Mouse (Mus musculus) liver, embryonic 14.5 days (tissue): Measurements from ENCODE around the gene F12. TPM values are rescaled to one million over a fixed set of nuclear protein-coding genes. Genes with fewer than 3 reads are reported as not detected.

Experiments
- ATAC-seq: fragments of 200-750 bp; cut with Nextera tagmentation; 2 replicates; pipeline ENCODE4 v1.8.0; 2017; ENCODE audit warnings: moderate number of reproducible peaks, mild to moderate bottlenecking, moderate library complexity; ENCODE audit not compliant: insufficient read depth
- DNase-seq, 3 experiments: peaks; one replicate each; pipeline ENCODE4 v3.0.0-alpha.2; 2012 to 2013; ENCODE audit warnings: low read depth in 3 of 3, low spot score in 3 of 3
- H3K27ac ChIP-seq: fragments of 300-500 bp; sonication (generic); 2 replicates; pipeline ENCODE4 v1.5.1; 2014; ENCODE audit warnings: moderate library complexity, mild to moderate bottlenecking, control low read depth, inconsistent platforms
- H3K27me3 ChIP-seq: fragments of 300-500 bp; sonication (generic); 2 replicates; pipeline ENCODE4 v1.6.1; 2014; ENCODE audit warnings: mild to moderate bottlenecking, low read length, moderate library complexity; ENCODE audit not compliant: control insufficient read depth, insufficient read depth
- H3K36me3 ChIP-seq: fragments of 300-500 bp; sonication (generic); replicated peaks from 2 replicates; pipeline ENCODE4 v1.6.1; 2014; ENCODE audit warnings: low read depth; ENCODE audit not compliant: control insufficient read depth, insufficient read depth
- H3K4me1 ChIP-seq, 2 experiments: fragments of 200-500 bp in 1 of 2; fragments of 300-500 bp in 1 of 2; sonication (generic) in 1 of 2; replicated peaks; 2 replicates each; pipeline ENCODE4 v1.6.1; 2012 to 2014; ENCODE audit warnings: antibody characterized with exemption in 1 of 2, inconsistent platforms in 1 of 2, low read length in 1 of 2; ENCODE audit not compliant: control insufficient read depth in 2 of 2, insufficient read depth in 2 of 2
- H3K4me2 ChIP-seq: fragments of 300-500 bp; sonication (generic); 2 replicates; pipeline ENCODE4 v1.6.1; 2014; ENCODE audit warnings: low read depth, mild to moderate bottlenecking, control low read depth, moderate library complexity
- H3K4me3 ChIP-seq, 2 experiments: fragments of 200-500 bp in 1 of 2; fragments of 300-500 bp in 1 of 2; sonication (generic) in 1 of 2; 2 replicates each; pipeline ENCODE4 v1.5.1; 2012 to 2014; ENCODE audit warnings: low read depth in 2 of 2, low read length in 2 of 2, mild to moderate bottlenecking in 2 of 2, control low read depth in 1 of 2, inconsistent platforms in 1 of 2, moderate library complexity in 1 of 2; ENCODE audit not compliant: insufficient read depth in 1 of 2
- H3K9ac ChIP-seq: fragments of 300-500 bp; sonication (generic); replicated peaks from 2 replicates; pipeline ENCODE4 v1.6.1; 2014; ENCODE audit warnings: mild to moderate bottlenecking, control low read depth, moderate library complexity
- H3K9me3 ChIP-seq: fragments of 300-500 bp; sonication (generic); 2 replicates; pipeline ENCODE4 v1.6.1; 2016; ENCODE audit warnings: low read length, mixed read lengths; ENCODE audit not compliant: control insufficient read depth
- CTCF ChIP-seq: IDR thresholded peaks from 2 replicates; pipeline ENCODE4 v1.5.1; 2016; ENCODE audit warnings: antibody characterized with exemption, low read depth, control low read depth
- EP300 ChIP-seq: IDR thresholded peaks from 2 replicates; pipeline ENCODE4 v1.6.1; 2016; ENCODE audit warnings: antibody characterized with exemption, low read depth
- WGBS: fragments of 180-500 bp; shearing (Covaris S2); extraction: QIAGEN DNeasy Blood & Tissue Kit; methylation state at CpG from one replicate; pipeline ENCODE4 v1.1.7; 2014; ENCODE audit not compliant: insufficient replicate concordance; 5-methylcytosine and 5-hydroxymethylcytosine counted together
- polyA plus RNA-seq, 2 experiments: library from polyadenylated mRNA; depleted of rRNA in 1 of 2; stranded (reverse) in 1 of 2; unstranded in 1 of 2; fragments of >200 nt; fragmentation: Nextera tagmentation in 1 of 2; extraction: Ambion mirVana in 1 of 2; gene quantifications; 2 replicates each; pipeline versions ENCODE4 v1.2.1 to v1.2.3; 2012 to 2014

F12 gene
- polyA plus RNA-seq, 2 experiments = 53.4 to 72.0 TPM

DNA sequence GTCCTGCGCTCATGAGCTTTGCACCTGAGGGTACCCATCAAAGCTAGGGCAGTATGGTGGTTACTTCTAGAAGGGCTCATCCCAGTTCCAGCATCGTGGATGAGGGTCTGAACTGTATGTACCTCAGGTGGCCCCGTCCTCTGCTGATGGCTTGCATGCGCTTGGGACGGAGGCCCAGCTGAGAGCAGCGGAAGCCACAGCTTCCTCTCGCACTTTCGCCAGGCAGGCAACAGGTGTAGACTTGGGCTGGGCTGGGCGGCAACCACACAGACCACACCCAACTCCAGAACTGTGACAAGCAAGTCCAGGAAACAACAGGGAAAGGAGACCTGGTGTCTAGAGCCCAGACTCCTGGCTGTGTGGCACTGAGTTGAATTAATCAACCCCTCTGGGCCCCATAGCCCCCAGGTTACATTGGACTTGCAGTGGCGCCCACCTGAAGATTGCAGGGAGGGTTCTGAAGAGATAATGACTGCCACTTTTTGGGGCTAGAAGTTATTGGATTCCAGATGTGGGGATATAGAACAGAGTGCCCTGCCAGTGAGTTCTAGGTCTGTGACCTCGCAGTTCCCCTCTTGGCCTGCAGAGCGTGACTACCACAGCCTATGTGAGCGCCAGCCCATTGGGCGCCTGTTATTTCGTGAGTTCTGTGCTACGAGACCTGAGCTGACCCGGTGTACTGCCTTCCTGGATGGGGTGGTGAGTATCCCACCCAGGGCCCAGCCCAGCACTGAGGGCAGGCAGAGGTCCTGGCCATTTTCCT is 23.3 kb upstream of the F12 start:
- 72% methylated on average over 17 of the region's 17 CpGs for WGBS
- Histone ChIP-seq H3K27ac (no peak overlapping the region), H3K36me3 (peaks cover 48% of the 10 kb centered on the region), H3K4me3 (no peak overlapping the region), H3K4me2 (no peak overlapping the region; the same call in 1 of the 2 replicates), H3K4me1 (peaks cover 22 to 34% of the 10 kb centered on the region in 2 experiments), H3K9me3 (no peaks in the 10 kb centered on the region), H3K27me3 (no peaks in the 10 kb centered on the region), H3K9ac (no peak overlapping the region)
- DNase-seq (no peak), ATAC-seq (no peak)
- TF ChIP-seq CTCF (peak; percentile 35), EP300 (no peak)

DNA sequence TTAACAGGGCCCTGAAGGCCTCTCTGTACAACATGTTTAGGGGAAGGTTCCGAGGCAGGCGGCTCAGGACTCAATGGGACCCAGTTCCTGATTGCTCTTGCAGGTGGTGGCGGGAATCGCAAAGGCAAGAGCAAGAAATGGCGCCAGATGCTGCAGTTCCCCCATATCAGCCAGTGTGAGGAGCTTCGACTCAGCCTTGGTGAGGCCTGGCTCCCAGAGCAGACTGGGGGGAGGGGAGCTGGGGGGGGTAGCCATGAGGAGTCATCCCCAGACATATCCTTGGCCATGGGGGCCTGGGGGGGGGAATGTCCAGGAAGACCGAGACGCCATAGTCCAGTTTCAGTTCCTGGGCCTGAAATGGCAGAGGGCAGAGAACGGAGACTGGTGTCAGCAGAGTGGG is 22.6 kb upstream of the F12 start:
- H3K4me1 ChIP-seq = peaks cover 22 to 37% of the 10 kb centered on the region in 2 experiments
- no peak overlapping the region for H3K4me3 ChIP-seq

DNA sequence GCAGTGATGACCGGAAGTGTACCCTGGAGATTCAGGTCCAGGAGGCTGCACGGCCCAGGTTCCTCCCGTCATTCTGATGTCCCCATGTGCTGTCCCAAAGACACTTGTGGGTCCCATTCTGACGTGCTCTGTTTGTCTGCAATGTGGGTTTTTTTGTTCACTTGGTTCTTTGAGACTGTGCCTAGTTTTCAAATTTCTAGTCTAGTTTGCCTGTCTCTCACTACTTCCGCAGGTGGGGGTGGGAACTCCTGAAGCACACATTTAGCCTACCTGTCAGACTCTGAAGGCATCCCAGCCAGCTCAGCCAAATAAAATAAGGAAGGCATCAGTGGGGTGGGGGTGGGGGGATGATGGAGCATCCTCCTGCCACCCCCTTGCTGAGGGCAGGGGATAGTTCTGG is 21.5 kb upstream of the F12 start:
- DNase-seq (no peak), ATAC-seq (no peak)
- TF ChIP-seq CTCF (no peak), EP300 (no peak)
- no peaks in the 10 kb centered on the region for H3K27me3 ChIP-seq
- H3K36me3 ChIP-seq = peaks cover 34% of the 10 kb centered on the region
- WGBS = 86% methylated on average over 5 of the region's 5 CpGs
- H3K9me3 ChIP-seq = no peaks in the 10 kb centered on the region
- no peak overlapping the region for H3K9ac ChIP-seq
- no peak overlapping the region for H3K27ac ChIP-seq
- H3K4me3 ChIP-seq = no peak overlapping the region
- H3K4me1 ChIP-seq = peaks cover 25 to 43% of the 10 kb centered on the region in 2 experiments
- no peak overlapping the region; the same call in 1 of the 2 replicates for H3K4me2 ChIP-seq

More for the DNA sequence above, 22.6 kb upstream of the F12 start:
- no peak for ATAC-seq
- Histone ChIP-seq H3K36me3 (peaks cover 44% of the 10 kb centered on the region), H3K27ac (no peak overlapping the region), H3K4me2 (no peak overlapping the region), H3K9me3 (no peaks in the 10 kb centered on the region), H3K27me3 (no peaks in the 10 kb centered on the region), H3K9ac (no peak overlapping the region)
- WGBS = 78% methylated on average over 9 of the region's 9 CpGs
- TF ChIP-seq CTCF (no peak), EP300 (no peak)
- no peak for DNase-seq

DNA sequence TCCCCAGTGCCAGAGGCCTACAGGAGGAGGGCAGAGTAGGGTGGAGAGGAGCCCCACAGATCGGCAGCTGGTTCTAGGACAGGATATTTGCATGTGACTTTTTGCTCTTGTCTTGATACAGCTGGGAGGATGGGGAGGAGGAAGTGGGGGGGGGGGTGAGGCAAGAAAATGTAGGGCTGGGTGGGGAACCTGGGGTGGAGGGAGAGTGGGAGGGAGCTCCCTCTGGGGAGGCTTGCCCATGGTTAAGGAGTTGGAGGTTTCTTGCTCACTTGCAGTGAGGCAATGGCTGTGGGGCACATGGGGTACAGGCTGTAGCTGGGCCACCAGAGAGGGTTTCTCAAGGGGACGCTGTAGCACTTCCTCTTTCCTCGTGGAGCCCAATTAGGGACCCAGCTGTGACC is 20.9 kb upstream of the F12 start:
- H3K4me2 ChIP-seq = peak overlapping the region; percentile 85
- DNase-seq = no peak
- H3K27ac ChIP-seq = peak overlapping the region; percentile 90
- peak overlapping the region; percentile 96 for H3K9ac ChIP-seq
- H3K9me3 ChIP-seq = no peaks in the 10 kb centered on the region
- ATAC-seq = no peak
- H3K36me3 ChIP-seq = peaks cover 29% of the 10 kb centered on the region
- 0% methylated on average over 3 of the region's 3 CpGs for WGBS
- no peaks in the 10 kb centered on the region for H3K27me3 ChIP-seq
- no peak for TF ChIP-seq CTCF
- no peak for TF ChIP-seq EP300
- peak overlapping the region; percentile 22 to 79 for H3K4me3 ChIP-seq
- H3K4me1 ChIP-seq = peaks cover 25 to 43% of the 10 kb centered on the region in 2 experiments

DNA sequence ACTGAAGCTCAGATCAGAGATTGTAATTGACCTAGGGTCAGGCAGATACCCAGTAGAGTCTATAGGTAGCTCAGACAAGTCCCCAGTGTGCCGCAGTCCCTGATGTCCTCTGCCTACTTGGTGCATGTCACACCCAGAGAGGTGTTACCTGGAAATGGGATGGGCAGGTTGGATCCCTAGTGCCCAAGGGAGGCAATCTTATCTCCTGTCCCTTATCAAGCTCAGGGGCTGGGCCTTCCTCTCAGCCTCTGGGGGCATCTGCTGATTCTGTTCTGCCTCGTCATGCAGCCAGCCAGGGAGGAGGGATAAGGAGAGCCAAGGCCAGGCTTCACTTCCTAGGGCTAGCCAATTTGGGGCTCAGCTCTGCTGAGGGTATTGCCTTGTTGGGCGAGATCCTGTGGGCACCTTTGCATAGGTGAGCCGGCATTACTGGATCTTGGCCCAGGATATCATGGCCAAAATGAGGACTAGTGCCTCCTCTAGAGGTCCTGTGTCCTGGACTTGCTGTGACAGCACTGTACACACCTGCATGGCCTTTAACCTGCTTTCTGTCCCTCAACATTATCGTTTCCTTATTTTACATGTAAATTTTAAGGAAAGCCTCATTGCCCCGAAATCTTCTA is 20.0 kb upstream of the F12 start:
- WGBS = 40% methylated on average over 6 of the region's 6 CpGs
- peak overlapping the region; percentile 85 for H3K4me2 ChIP-seq
- H3K36me3 ChIP-seq = peaks cover 20% of the 10 kb centered on the region
- no peak; the same call in 1 of the 2 replicates for TF ChIP-seq CTCF
- TF ChIP-seq EP300 = peak; percentile 53; the same call in 1 of the 2 replicates
- H3K27ac ChIP-seq = peak overlapping the region; percentile 90
- peak; percentile 50 for ATAC-seq
- H3K4me3 ChIP-seq = peak overlapping the region; percentile 79 to 86
- DNase-seq = peak; percentile 76 to 85 (median 77)
- no peaks in the 10 kb centered on the region for H3K9me3 ChIP-seq
- H3K9ac ChIP-seq = peak overlapping the region; percentile 96
- H3K27me3 ChIP-seq = no peaks in the 10 kb centered on the region
- H3K4me1 ChIP-seq = peaks cover 25 to 43% of the 10 kb centered on the region in 2 experiments
